Mouse (Mus musculus) cerebellum, postnatal 36 days (tissue): ENCODE data around the gene Ubb.
A peak's percentile ranks its signal among the peaks of the same experiment; 100 is the strongest.
"Not testable (repeated sequence)": the region's sequence is repeated elsewhere in the genome, so short reads cannot be mapped to it uniquely, and the experiment has no call there.

ENCODE experiments used
- DNase-seq, 2 experiments: peaks; one replicate each; pipeline ENCODE4 v3.0.0; 2021 to 2022; ENCODE audit warnings: mixed read lengths in 2 of 2

Ubb gene

DNA sequence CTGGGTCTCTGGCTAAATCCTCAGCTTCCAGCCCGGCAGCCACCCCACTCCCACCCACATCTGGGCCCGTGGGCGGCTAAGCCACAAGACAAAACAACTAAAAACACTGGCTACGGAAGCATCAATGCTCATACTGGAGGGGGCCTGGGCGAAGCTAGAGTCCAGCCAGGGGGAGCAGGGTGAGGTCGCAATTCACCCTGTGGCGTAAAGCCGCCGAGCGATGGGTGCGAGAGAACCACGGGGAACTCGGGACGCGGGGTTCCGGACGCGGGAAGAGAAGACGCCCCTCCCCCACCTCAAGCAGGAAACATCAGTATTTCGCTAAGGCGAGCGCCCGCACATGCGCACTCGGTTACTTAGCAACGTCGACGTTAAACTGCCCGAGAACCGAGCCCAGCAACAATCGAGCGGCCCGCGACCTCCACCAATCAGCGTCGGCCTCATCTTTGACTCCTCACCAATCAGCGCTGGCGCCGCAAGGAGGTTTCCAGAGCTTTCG lies at the start of gene Ubb:
Gene Ubb, plus strand, starts transcription at position 445 of the 499 bp plus-strand sequence.
- peak; percentile 99 for DNase-seq

GRCm38 (mm10) chr11:62507683-62508082 lies 43.3 kb upstream of the Ubb start:
- no peak for DNase-seq

DNA sequence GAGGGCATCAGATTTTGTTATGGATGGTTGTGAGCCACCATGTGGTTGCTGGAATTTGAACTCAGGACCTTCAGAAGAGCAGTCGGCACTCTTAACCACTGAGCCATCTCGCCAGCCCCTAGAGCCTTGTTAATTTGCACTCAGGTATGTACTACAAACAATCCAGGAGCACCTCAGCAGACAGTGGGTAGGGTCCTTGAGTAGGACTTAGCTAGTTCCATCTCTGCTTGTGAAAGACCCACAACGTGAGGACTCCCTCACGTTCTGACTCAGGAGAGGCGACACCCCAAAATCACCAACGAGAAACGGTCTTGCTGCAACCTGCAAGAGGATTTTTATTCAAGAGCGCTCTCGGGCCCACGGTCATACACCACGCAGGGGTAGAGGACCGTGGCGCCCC lies 42.6 kb upstream of the Ubb start:
- not testable (repeated sequence) for DNase-seq

GRCm38 (mm10) chr11:62508816-62509215 lies 42.2 kb upstream of the Ubb start:
- DNase-seq: not testable (repeated sequence)

- no peak for DNase-seq
These were observed 41.4 kb upstream of the Ubb start for GRCm38 (mm10) chr11:62509571-62509970.

- no peak for DNase-seq
These were observed 40.0 kb upstream of the Ubb start for GRCm38 (mm10) chr11:62510956-62511355.

GRCm38 (mm10) chr11:62511444-62512202 lies 39.3 kb upstream of the Ubb start:
- no peak for DNase-seq

GRCm38 (mm10) chr11:62512529-62513080 lies 38.4 kb upstream of the Ubb start:
- DNase-seq: no peak

- DNase-seq: no peak
These were observed 37.7 kb upstream of the Ubb start for GRCm38 (mm10) chr11:62513311-62513710.

DNA sequence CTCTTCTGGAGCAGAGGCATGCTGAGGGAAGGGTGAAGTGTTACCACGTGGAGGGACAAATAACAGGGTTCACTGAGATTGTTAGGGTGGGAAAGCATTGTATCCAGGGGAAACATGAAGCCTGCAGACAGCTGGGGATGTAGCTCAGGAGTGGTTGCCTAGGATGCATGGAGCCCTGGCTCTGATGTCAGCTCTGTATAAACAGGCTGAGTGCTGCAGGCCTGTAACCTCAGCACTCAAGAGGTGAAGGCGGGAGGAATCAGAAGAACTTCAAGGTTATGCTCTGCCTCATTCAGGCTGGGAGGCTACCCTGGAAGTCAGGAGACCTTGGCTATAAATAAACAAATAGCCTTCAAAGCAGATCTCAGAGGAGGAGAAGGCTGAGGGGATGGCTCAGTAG lies 32.0 kb upstream of the Ubb start:
- no peak for DNase-seq

GRCm38 (mm10) chr11:62522283-62522682 lies 28.7 kb upstream of the Ubb start:
- no peak for DNase-seq

DNA sequence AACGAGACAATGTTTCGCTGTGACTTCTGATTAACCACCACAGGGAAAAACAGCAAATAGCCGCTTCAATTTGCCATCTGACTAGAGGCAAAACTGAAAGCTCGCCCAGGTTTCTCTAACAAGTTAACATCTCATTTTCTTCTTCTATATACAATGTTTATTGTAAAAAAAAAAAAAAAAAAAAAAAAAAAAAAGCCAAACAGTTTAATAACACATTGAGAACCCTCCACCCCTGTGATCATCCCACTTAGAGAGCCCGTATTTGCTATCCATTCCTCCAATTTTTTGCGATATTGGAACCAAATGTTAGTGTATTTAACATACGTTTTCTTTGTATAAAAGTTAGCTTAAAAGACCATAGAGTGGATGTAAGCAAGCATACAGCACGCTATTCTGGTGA lies 13.9 kb upstream of the Ubb start:
- no peak for DNase-seq

GRCm38 (mm10) chr11:62537590-62537989 lies 13.4 kb upstream of the Ubb start:
- peak in 1 of 2 experiments; percentile 16 for DNase-seq

- DNase-seq: peak; percentile 58 to 62
These were observed 12.5 kb upstream of the Ubb start for GRCm38 (mm10) chr11:62538321-62539088.

GRCm38 (mm10) chr11:62539089-62539890 lies 11.7 kb upstream of the Ubb start, which contains the start of gene Cenpv:
Cenpv (minus strand) TSS chr11:62539261.
- peak; percentile 84 to 85 for DNase-seq

DNA sequence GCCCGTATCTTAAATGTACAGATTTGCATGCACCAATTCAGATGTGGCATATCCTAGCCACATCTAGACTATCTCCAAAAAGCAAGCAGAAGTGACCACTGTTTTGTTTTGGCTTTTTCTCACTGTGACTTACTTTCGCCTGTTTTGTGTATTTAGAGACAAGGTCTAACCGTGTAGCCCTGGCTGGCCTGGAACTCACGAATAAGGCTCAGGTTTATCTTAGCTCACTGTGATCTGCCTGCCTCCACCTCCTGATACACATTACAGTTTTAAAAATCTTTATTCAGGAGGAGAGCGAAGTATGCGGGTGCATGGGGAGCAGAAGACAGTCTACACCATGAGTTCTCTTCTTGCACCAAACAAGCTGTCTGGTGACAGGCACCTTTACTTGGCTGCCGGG lies 10.8 kb upstream of the Ubb start:
- no peak for DNase-seq

GRCm38 (mm10) chr11:62540969-62541368 lies 10.0 kb upstream of the Ubb start:
- no peak for DNase-seq

GRCm38 (mm10) chr11:62541581-62541980 lies 9.4 kb upstream of the Ubb start:
- no peak for DNase-seq

GRCm38 (mm10) chr11:62543991-62544390 lies 7.0 kb upstream of the Ubb start:
- no peak for DNase-seq

- DNase-seq: peak; percentile 67 to 74
These were observed 1.2 kb upstream of the Ubb start for GRCm38 (mm10) chr11:62549782-62550181.

DNA sequence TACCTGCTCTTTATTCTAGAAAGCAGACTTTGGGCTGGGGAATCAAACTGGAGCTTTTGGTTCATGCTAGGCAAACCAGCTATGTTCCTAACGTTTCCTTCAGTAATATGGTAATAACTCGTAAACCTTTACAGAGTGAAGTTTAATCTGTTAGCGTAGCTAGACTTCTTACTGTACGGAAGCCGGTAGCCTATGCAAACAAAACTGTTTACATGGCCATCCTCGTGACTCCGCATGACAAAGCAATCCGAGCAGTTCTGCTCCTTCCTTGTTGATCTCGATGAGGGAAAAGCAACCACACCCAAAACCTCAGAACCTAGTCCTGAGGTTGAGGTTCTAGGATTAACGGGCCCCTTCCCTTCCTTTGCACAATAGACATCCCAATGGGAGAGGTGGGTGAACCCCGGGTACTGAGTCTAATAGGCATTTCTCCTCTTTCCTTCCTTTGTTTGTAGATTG lies 715 bp upstream of the Ubb start:
- DNase-seq: peak; percentile 44 to 63
